Mouse (Mus musculus): ENCODE measurements at regions not wholly inside any gene's neighbourhood (a gene's known extent, or its start where the extent isn't known, plus 50 kb on each side); places are given as distances from the start of the nearest gene placed in this dataset.

- DNase-seq = peak; percentile 58
Observed at GRCm38 (mm10) chr9:46632576-46632975, 312.8 kb upstream of the 4931429L15Rik start.

GRCm38 (mm10) chr9:46622255-46622654, 302.5 kb upstream of the 4931429L15Rik start:
- DNase-seq = no peak

GRCm38 (mm10) chr9:46621851-46622250, 302.1 kb upstream of the 4931429L15Rik start:
- DNase-seq = no peak

GRCm38 (mm10) chr9:46610101-46611005, 290.6 kb upstream of the 4931429L15Rik start:
- no peak for DNase-seq

- no peak for DNase-seq
Observed at GRCm38 (mm10) chr9:46608695-46609094, 288.9 kb upstream of the 4931429L15Rik start.

GRCm38 (mm10) chr9:46600803-46601202, 281.0 kb upstream of the 4931429L15Rik start:
- no peak for DNase-seq

- DNase-seq = no peak
Observed at GRCm38 (mm10) chr9:46599931-46600708, 280.3 kb upstream of the 4931429L15Rik start.

- DNase-seq = no peak
Observed at GRCm38 (mm10) chr9:46598518-46598917, 278.7 kb upstream of the 4931429L15Rik start.

- no peak for DNase-seq
Observed at GRCm38 (mm10) chr9:46593444-46593843, 273.7 kb upstream of the 4931429L15Rik start.

GRCm38 (mm10) chr9:46592908-46593307, 273.1 kb upstream of the 4931429L15Rik start:
- DNase-seq = no peak

- DNase-seq = no peak
Observed at GRCm38 (mm10) chr9:46586818-46587217, 267.0 kb upstream of the 4931429L15Rik start.

GRCm38 (mm10) chr9:46581844-46582243, 262.1 kb upstream of the 4931429L15Rik start:
- no peak for DNase-seq

GRCm38 (mm10) chr9:46562301-46562700, 242.5 kb upstream of the 4931429L15Rik start:
- DNase-seq = no peak

GRCm38 (mm10) chr9:46558481-46558880, 238.7 kb upstream of the 4931429L15Rik start:
- DNase-seq = no peak

- no peak for DNase-seq
Observed at GRCm38 (mm10) chr9:46557781-46558180, 238.0 kb upstream of the 4931429L15Rik start.

- DNase-seq = no peak
Observed at GRCm38 (mm10) chr9:46555156-46555555, 235.4 kb upstream of the 4931429L15Rik start.

- no peak for DNase-seq
Observed at GRCm38 (mm10) chr9:46554586-46555152, 234.9 kb upstream of the 4931429L15Rik start.

- no peak for DNase-seq
Observed at GRCm38 (mm10) chr9:46549416-46549815, 229.6 kb upstream of the 4931429L15Rik start.

- DNase-seq = no peak
Observed at GRCm38 (mm10) chr9:46544326-46544725, 224.5 kb upstream of the 4931429L15Rik start.

GRCm38 (mm10) chr9:46541001-46541400, 221.2 kb upstream of the 4931429L15Rik start:
- DNase-seq = no peak

GRCm38 (mm10) chr9:46538616-46539015, 218.8 kb upstream of the 4931429L15Rik start:
- no peak for DNase-seq

- no peak for DNase-seq
Observed at GRCm38 (mm10) chr9:46516401-46517130, 196.8 kb upstream of the 4931429L15Rik start.
